Mouse (Mus musculus): ENCODE measurements at regions not wholly inside any gene's neighbourhood (a gene's known extent, or its start where the extent isn't known, plus 50 kb on each side); places are given as distances from the start of the nearest gene placed in this dataset.

DNA sequence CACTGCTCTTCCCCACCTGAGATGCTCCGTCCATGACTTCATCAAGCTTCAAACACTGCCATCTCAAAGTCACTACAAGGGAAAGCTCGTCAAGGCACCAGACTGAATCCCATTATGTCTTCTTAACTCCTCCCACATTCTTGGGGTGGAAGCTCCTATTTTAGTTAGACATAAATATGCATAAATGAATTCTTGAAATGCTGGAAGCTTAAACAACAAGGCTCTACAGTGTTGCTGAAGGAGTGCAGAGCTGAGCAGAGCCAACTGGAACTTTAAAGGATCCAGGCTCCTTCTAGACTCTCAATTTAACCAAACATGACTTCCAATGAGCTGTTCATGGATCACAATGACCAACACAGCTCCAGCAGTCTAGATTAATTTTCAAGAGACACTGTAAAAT is 261.1 kb downstream of the Irs2 start:
- TF ChIP-seq CTCF (IDR thresholded peaks at IDR 0.05; ENCODE audit: extremely low read depth, insufficient read depth, insufficient read length, insufficient replicate concordance) (no peak), POLR2A (IDR thresholded peaks at IDR 0.05; ENCODE audit: low read depth, low read length) (no peak)
